Mouse (Mus musculus): ENCODE results near the gene Celsr1.

DNA sequence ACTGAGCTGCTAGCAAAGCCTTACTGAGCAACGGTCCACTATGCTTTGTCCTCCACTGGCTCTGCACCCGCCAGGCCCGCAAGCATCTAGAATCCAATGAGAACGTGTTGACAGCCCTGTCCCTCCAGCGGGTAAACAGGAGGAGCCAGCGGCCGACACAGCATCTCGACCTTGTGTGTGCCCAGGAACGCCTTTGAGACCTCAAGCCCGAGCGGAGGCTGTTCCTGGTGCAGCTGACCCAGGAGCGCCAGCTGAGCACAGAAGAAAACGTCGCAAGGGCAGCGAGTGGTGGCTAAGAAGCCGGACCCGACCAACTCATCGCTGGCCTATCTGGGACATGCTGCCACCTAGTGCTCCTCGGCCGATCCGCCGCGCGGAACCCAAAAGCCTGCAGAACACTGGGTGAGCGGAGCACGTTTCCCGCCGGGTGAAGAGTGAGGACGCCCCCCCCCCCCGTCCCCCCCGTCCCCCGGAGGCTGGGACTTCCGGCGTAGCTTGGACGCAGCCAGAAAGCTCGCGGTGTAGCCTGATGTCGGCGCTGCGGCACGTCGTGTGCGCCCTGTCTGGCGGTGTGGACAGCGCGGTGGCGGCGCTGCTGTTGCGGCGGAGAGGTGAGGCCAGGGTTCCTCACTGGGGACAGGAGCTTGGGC, 154.6 kb downstream of the Celsr1 start, which contains the start of gene Trmu:
- TF ChIP-seq CTCF (IDR thresholded peaks at IDR 0.05; ENCODE audit: low read depth) = peak; percentile 55
- TF ChIP-seq EP300 (IDR thresholded peaks at IDR 0.05; ENCODE audit: low read depth) = no peak

Data from heart, postnatal 0 days (tissue).